Comparison of ENCODE assay signal across 15 mouse cellular contexts in the genomic region with DNA sequence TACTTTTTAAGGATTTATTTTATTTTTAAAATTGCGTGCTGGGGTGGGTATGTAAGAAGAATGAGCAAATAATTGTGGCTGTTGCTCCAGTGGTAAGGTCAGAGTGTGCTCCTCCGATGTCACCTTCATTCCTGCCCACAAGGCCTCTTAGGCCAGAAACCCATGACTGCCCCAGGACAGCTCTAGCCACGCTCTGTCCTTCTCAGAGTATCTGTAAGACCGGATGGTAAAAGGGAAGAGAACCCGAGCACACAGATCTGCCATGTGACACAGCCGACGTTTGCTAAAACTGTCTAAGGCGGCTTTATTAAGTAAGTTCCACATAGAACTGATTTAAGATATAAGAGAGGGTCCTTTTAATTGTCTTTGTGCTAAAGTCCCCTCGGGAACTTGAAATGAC.
DNase-seq lines count a peak whose midpoint lies in the region; ATAC-seq lines count a peak whose summit lies in the region.
"Had no signal": no experiment of that assay in that cellular context is flagged by ENCODE, and none has a peak within 500 bp of the region (broad histone marks: within the 10 kb centered on the region; RNA-seq: fewer than 3 reads in every experiment).

No protein-coding gene starts in this region.

- DNase-seq in heart, embryonic 10.5 days (ENCODE audit: low spot score), result peak; percentile 36
- DNase-seq in heart, adult 9 months (ENCODE audit: low spot score in 2 of 2), result no peak
- DNase-seq in intestine, embryonic 14.5 days (ENCODE audit: low spot score), result no peak

- no peak overlapping the region for H3K4me3 ChIP-seq in heart, embryonic 10.5 days
- no peak overlapping the region for H3K4me3 ChIP-seq in intestine, embryonic 14.5 days (ENCODE audit: low read depth, low read length)
- H3K4me3 ChIP-seq in intestine, embryonic 15.5 days (replicated peaks), result no peak overlapping the region
- H3K4me3 ChIP-seq in midbrain, embryonic 15.5 days, result no peak overlapping the region
- no peak overlapping the region for H3K4me3 ChIP-seq in midbrain, embryonic 13.5 days (replicated peaks)
- no peak overlapping the region for H3K4me3 ChIP-seq in neural tube, embryonic 15.5 days (replicated peaks)
- H3K4me3 ChIP-seq: embryonic facial prominence, embryonic 12.5 days; heart, embryonic 12.5 days; liver, embryonic 12.5 days; lung, embryonic 15.5 days; myocyte had no signal

- peaks cover 6% of the 10 kb centered on the region; the same call in 1 of the 2 replicates for H3K4me1 ChIP-seq in heart, embryonic 10.5 days
- H3K4me1 ChIP-seq in intestine, embryonic 14.5 days (replicated peaks; ENCODE audit: control insufficient read depth, insufficient read depth, low read length), result no peaks in the 10 kb centered on the region; the same call in 1 of the 2 replicates
- H3K4me1 ChIP-seq in intestine, embryonic 15.5 days (replicated peaks), result no peaks in the 10 kb centered on the region
- 0 out of 2 replicates have a peak, but pooled peaks cover 4% of the 10 kb centered on the region for H3K4me1 ChIP-seq in midbrain, embryonic 15.5 days
- H3K4me1 ChIP-seq in midbrain, embryonic 13.5 days (replicated peaks), result 0 out of 2 replicates have a peak, but pooled peaks cover 7% of the 10 kb centered on the region
- peaks cover 8% of the 10 kb centered on the region; the same call in 1 of the 2 replicates for H3K4me1 ChIP-seq in neural tube, embryonic 15.5 days
- H3K4me1 ChIP-seq: embryonic facial prominence, embryonic 12.5 days had no signal

- H3K27ac ChIP-seq in heart, embryonic 10.5 days, result no peak overlapping the region
- no peak overlapping the region for H3K27ac ChIP-seq in intestine, embryonic 14.5 days (ENCODE audit: low read depth)
- H3K27ac ChIP-seq in intestine, embryonic 15.5 days, result no peak overlapping the region
- H3K27ac ChIP-seq in midbrain, embryonic 15.5 days, result no peak overlapping the region
- no peak overlapping the region for H3K27ac ChIP-seq in midbrain, embryonic 13.5 days
- no peak overlapping the region for H3K27ac ChIP-seq in neural tube, embryonic 15.5 days (replicated peaks)
- H3K27ac ChIP-seq: embryonic facial prominence, embryonic 12.5 days; liver, embryonic 12.5 days; lung, embryonic 15.5 days; macrophage had no signal

- peaks cover 3% of the 10 kb centered on the region; the same call in 1 of the 2 replicates for H3K27me3 ChIP-seq in heart, embryonic 10.5 days (ENCODE audit: insufficient read depth, poor library complexity, severe bottlenecking)
- H3K27me3 ChIP-seq in intestine, embryonic 14.5 days (replicated peaks; ENCODE audit: control insufficient read depth, insufficient read depth, low read length), result no peaks in the 10 kb centered on the region
- no peaks in the 10 kb centered on the region for H3K27me3 ChIP-seq in intestine, embryonic 15.5 days (replicated peaks)
- no peaks in the 10 kb centered on the region for H3K27me3 ChIP-seq in midbrain, embryonic 15.5 days (replicated peaks)
- H3K27me3 ChIP-seq in midbrain, embryonic 13.5 days, result no peaks in the 10 kb centered on the region
- H3K27me3 ChIP-seq in neural tube, embryonic 15.5 days (replicated peaks), result no peaks in the 10 kb centered on the region
- H3K27me3 ChIP-seq: embryonic facial prominence, embryonic 12.5 days; heart, embryonic 12.5 days; lung, embryonic 15.5 days had no signal

- 81% methylated on average over 9 of the region's 9 CpGs for WGBS in heart, embryonic 10.5 days
- 74% methylated on average over 9 of the region's 9 CpGs for WGBS in intestine, embryonic 14.5 days
- WGBS in intestine, embryonic 15.5 days, result 69% methylated on average over 9 of the region's 9 CpGs
- 86% methylated on average over 9 of the region's 9 CpGs for WGBS in midbrain, embryonic 15.5 days
- 88% methylated on average over 9 of the region's 9 CpGs for WGBS in midbrain, embryonic 13.5 days
- 75% methylated on average over 9 of the region's 9 CpGs for WGBS in neural tube, embryonic 15.5 days

- no peaks in the 10 kb centered on the region for H3K9me3 ChIP-seq in heart, embryonic 10.5 days
- H3K9me3 ChIP-seq in intestine, embryonic 14.5 days (ENCODE audit: control insufficient read depth, low read length), result no peaks in the 10 kb centered on the region
- H3K9me3 ChIP-seq in intestine, embryonic 15.5 days, result no peaks in the 10 kb centered on the region
- no peaks in the 10 kb centered on the region for H3K9me3 ChIP-seq in midbrain, embryonic 15.5 days
- no peaks in the 10 kb centered on the region for H3K9me3 ChIP-seq in midbrain, embryonic 13.5 days
- H3K9me3 ChIP-seq in neural tube, embryonic 15.5 days (replicated peaks), result no peaks in the 10 kb centered on the region
- H3K9me3 ChIP-seq: embryonic facial prominence, embryonic 12.5 days; liver, embryonic 12.5 days; lung, embryonic 15.5 days had no signal

- no peak overlapping the region for H3K9ac ChIP-seq in intestine, embryonic 14.5 days (ENCODE audit: low read length)
- no peak overlapping the region for H3K9ac ChIP-seq in intestine, embryonic 15.5 days
- H3K9ac ChIP-seq in midbrain, embryonic 15.5 days, result no peak overlapping the region
- H3K9ac ChIP-seq in midbrain, embryonic 13.5 days (replicated peaks), result no peak overlapping the region
- H3K9ac ChIP-seq in neural tube, embryonic 15.5 days (replicated peaks), result 0 out of 2 replicates have a peak overlapping the region, but pooled peaks have one; percentile 14
- H3K9ac ChIP-seq: embryonic facial prominence, embryonic 12.5 days; forebrain, postnatal 0 days; heart, embryonic 12.5 days; liver, embryonic 12.5 days; lung, embryonic 15.5 days had no signal

- no peaks in the 10 kb centered on the region for H3K36me3 ChIP-seq in heart, embryonic 10.5 days
- H3K36me3 ChIP-seq in intestine, embryonic 14.5 days (ENCODE audit: control insufficient read depth, insufficient read depth, low read length), result no peaks in the 10 kb centered on the region
- no peaks in the 10 kb centered on the region for H3K36me3 ChIP-seq in intestine, embryonic 15.5 days
- no peaks in the 10 kb centered on the region for H3K36me3 ChIP-seq in midbrain, embryonic 15.5 days (replicated peaks)
- no peaks in the 10 kb centered on the region for H3K36me3 ChIP-seq in midbrain, embryonic 13.5 days
- no peaks in the 10 kb centered on the region for H3K36me3 ChIP-seq in neural tube, embryonic 15.5 days
- H3K36me3 ChIP-seq: embryonic facial prominence, embryonic 12.5 days; heart, embryonic 12.5 days; liver, embryonic 12.5 days; lung, embryonic 15.5 days had no signal

- H3K4me2 ChIP-seq in intestine, embryonic 14.5 days (ENCODE audit: low read length), result peak overlapping the region; percentile 44
- H3K4me2 ChIP-seq in intestine, embryonic 15.5 days (replicated peaks), result no peak overlapping the region
- peak overlapping the region; percentile 37; the same call in 1 of the 2 replicates for H3K4me2 ChIP-seq in midbrain, embryonic 15.5 days
- no peak overlapping the region; the same call in 1 of the 2 replicates for H3K4me2 ChIP-seq in midbrain, embryonic 13.5 days (replicated peaks)
- peak overlapping the region; percentile 58 for H3K4me2 ChIP-seq in neural tube, embryonic 15.5 days
- H3K4me2 ChIP-seq: embryonic facial prominence, embryonic 12.5 days; midbrain, embryonic 11.5 days had no signal

- no peak for ATAC-seq in intestine, embryonic 14.5 days (replicated peaks; ENCODE audit: low FRiP score, low TSS enrichment, low read depth)
- no peak for ATAC-seq in intestine, embryonic 15.5 days
- no peak for ATAC-seq in midbrain, embryonic 15.5 days (replicated peaks)
- ATAC-seq in midbrain, embryonic 13.5 days, result no peak
- ATAC-seq in neural tube, embryonic 15.5 days (ENCODE audit: low FRiP score), result no peak

Comparison
In these comparisons a context has a peak if more than half of its experiments do, and no peak if none do; other contexts are left out.
1. H3K4me2 ChIP-seq: peak in intestine, embryonic 14.5 days (single experiment), midbrain, embryonic 15.5 days (single experiment) and neural tube, embryonic 15.5 days (single experiment); none in intestine, embryonic 15.5 days (single experiment) and midbrain, embryonic 13.5 days (single experiment).